Mouse (Mus musculus) heart, embryonic 13.5 days (tissue): Measurements from ENCODE around the gene H2-Ab1. TPM values are rescaled to one million over a fixed set of nuclear protein-coding genes. Genes with fewer than 3 reads are reported as not detected.

Experiments used
- ATAC-seq: fragments of 200-750 bp; cut with Nextera tagmentation; 2 replicates; pipeline ENCODE4 v1.8.0; 2017; ENCODE audit warnings: moderate TSS enrichment; ENCODE audit not compliant: insufficient number of reproducible peaks, low FRiP score, low TSS enrichment; ENCODE audit errors: extremely low read depth
- H3K27ac ChIP-seq: fragments of 300-500 bp; sonication (generic); replicated peaks from 2 replicates; pipeline ENCODE4 v1.5.1; 2015; ENCODE audit warnings: moderate library complexity, mild to moderate bottlenecking, inconsistent platforms
- H3K27me3 ChIP-seq: fragments of 300-500 bp; sonication (generic); replicated peaks from 2 replicates; pipeline ENCODE4 v1.6.1; 2015; ENCODE audit warnings: mild to moderate bottlenecking, inconsistent platforms
- H3K36me3 ChIP-seq: fragments of 300-500 bp; sonication (generic); 2 replicates; pipeline ENCODE4 v1.6.1; 2015; ENCODE audit warnings: mild to moderate bottlenecking, inconsistent platforms
- H3K4me1 ChIP-seq: fragments of 300-500 bp; sonication (generic); 2 replicates; pipeline ENCODE4 v1.6.1; 2015; ENCODE audit warnings: inconsistent platforms
- H3K4me2 ChIP-seq: fragments of 300-500 bp; sonication (generic); 2 replicates; pipeline ENCODE4 v1.6.1; 2015; ENCODE audit warnings: inconsistent platforms, mild to moderate bottlenecking, moderate library complexity
- H3K4me3 ChIP-seq: fragments of 300-500 bp; sonication (generic); 2 replicates; pipeline ENCODE4 v1.5.1; 2015; ENCODE audit warnings: moderate library complexity, mild to moderate bottlenecking, inconsistent platforms
- H3K9ac ChIP-seq: fragments of 300-500 bp; sonication (generic); 2 replicates; pipeline ENCODE4 v1.6.1; 2015; ENCODE audit warnings: inconsistent platforms, mild to moderate bottlenecking, moderate library complexity
- H3K9me3 ChIP-seq: fragments of 300-500 bp; sonication (generic); 2 replicates; pipeline ENCODE4 v1.6.1; 2016; ENCODE audit warnings: inconsistent platforms
- WGBS: fragments of 180-500 bp; shearing (Covaris S2); methylation state at CpG from one replicate; pipeline ENCODE4 v1.1.7; 2015; ENCODE audit warnings: mixed read lengths; 5-methylcytosine and 5-hydroxymethylcytosine counted together
- polyA plus RNA-seq: library from polyadenylated mRNA; unstranded; fragments of >200 nt; fragmentation: Nextera tagmentation; extraction: Ambion mirVana; gene quantifications from 2 replicates; pipeline ENCODE4 v1.2.1, GENCODE M21; 2015

The H2-Ab1 gene
- polyA plus RNA-seq, 1 experiment from 2014 or later, result 13.0 TPM

GRCm38 (mm10) chr17:34285371-34285770 is 27.9 kb downstream of the H2-Ab1 start:
- whole genome bisulfite sequencing, result 67% methylated on average over 4 of the region's 4 CpGs
- Histone ChIP-seq H3K9ac (no peak overlapping the region), H3K4me1 (no peaks in the 10 kb centered on the region), H3K4me2 (no peak overlapping the region), H3K27me3 (peaks cover 30% of the 10 kb centered on the region), H3K27ac (no peak overlapping the region), H3K4me3 (no peak overlapping the region), H3K36me3 (no peaks in the 10 kb centered on the region), H3K9me3 (no peaks in the 10 kb centered on the region)
- ATAC-seq, result no peak

- H3K9me3 ChIP-seq, result no peaks in the 10 kb centered on the region
Measured at GRCm38 (mm10) chr17:34285848-34286247, 28.4 kb downstream of the H2-Ab1 start.

DNA sequence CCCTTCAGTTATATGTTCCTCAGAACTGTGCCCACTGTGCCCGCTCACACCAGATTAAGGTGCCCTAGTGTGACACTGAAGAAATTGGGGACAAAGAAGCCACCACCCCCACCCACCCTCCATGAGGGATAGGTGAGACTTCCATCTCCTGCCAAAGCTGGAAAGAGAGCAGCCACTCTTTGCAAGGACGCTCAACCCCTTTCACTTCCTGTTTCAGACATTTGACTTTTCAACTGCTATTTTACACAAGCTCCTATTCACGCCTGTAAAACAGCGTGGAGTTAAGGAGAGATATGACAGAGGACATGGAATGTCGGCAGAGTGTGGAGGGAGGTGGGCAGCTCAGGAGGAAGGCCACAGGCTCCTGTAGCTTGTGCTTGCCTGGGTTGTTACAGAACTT is 29.0 kb downstream of the H2-Ab1 start:
- H3K4me2 ChIP-seq, result no peak overlapping the region
- ATAC-seq, result no peak
- 55% methylated on average over 5 of the region's 5 CpGs for WGBS
- no peak overlapping the region for H3K4me3 ChIP-seq
- no peaks in the 10 kb centered on the region for H3K4me1 ChIP-seq
- H3K9me3 ChIP-seq, result no peaks in the 10 kb centered on the region
- H3K36me3 ChIP-seq, result no peaks in the 10 kb centered on the region
- H3K9ac ChIP-seq, result no peak overlapping the region
- H3K27ac ChIP-seq, result no peak overlapping the region
- peaks cover 20% of the 10 kb centered on the region for H3K27me3 ChIP-seq

More at GRCm38 (mm10) chr17:34285848-34286247, 28.4 kb downstream of the H2-Ab1 start:
- no peak overlapping the region for H3K9ac ChIP-seq
- H3K27me3 ChIP-seq, result peaks cover 25% of the 10 kb centered on the region
- no peak for ATAC-seq
- no peak overlapping the region for H3K27ac ChIP-seq
- 37% methylated on average over 4 of the region's 4 CpGs for WGBS
- no peak overlapping the region for H3K4me2 ChIP-seq
- no peaks in the 10 kb centered on the region for H3K4me1 ChIP-seq
- no peaks in the 10 kb centered on the region for H3K36me3 ChIP-seq
- no peak overlapping the region for H3K4me3 ChIP-seq

DNA sequence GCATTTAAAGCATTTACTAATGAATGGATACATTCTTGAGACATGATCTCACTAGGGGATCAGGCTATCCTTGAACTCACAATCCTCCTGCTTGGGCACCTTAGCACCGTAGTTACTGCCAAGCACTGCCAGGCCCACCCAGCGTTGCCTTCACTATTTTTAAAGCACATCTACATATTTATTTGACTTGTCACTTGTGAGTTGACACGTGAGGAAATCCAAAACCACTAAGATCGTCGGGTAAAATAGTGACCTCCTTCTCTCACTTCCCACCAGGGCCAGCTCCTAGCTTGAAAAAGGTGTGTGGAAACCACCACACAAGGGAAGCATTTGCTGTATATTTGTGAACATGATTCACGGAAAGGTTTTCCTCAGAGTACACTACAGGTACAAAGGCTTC is 29.5 kb downstream of the H2-Ab1 start:
- Histone ChIP-seq H3K9ac (no peak overlapping the region), H3K27ac (no peak overlapping the region), H3K4me2 (no peak overlapping the region), H3K9me3 (no peaks in the 10 kb centered on the region), H3K4me1 (no peaks in the 10 kb centered on the region), H3K27me3 (peaks cover 20% of the 10 kb centered on the region), H3K4me3 (no peak overlapping the region), H3K36me3 (no peaks in the 10 kb centered on the region)
- ATAC-seq, result no peak
- WGBS, result 58% methylated on average over 6 of the region's 6 CpGs

DNA sequence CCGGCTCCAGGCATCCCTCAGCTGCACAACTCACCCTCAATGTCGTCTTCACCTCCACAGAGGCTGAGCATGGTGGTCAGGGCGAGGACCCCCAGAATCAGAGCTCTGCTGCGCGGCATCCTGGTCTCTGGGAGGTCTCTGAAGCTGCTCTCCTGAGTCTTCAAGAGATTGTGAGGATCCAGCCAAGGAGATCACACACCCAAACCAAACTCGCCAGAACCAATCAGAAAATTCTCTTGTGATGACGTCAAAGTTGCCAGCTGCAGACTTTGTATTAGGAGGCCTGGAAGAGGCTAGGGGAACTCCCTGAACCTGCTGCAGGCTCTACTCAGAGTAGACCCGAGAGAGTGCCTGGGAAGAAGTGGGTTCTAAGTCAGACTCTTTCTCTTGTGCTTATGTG is 30.2 kb downstream of the H2-Ab1 start, which contains the start of gene H2-Aa:
H2-Aa (minus strand) TSS at position 176 of the 400 bp plus-strand sequence.
- 14% methylated on average over 8 of the region's 8 CpGs for WGBS
- ATAC-seq, result no peak
- no peak within 1 kb of the TSS for H3K4me2 ChIP-seq
- H3K36me3 ChIP-seq, result no peaks in the 10 kb centered on the region
- H3K4me1 ChIP-seq, result no peaks in the 10 kb centered on the region
- peaks cover 16% of the 10 kb centered on the region for H3K27me3 ChIP-seq
- no peak within 1 kb of the TSS for H3K4me3 ChIP-seq
- no peaks in the 10 kb centered on the region for H3K9me3 ChIP-seq
- H3K27ac ChIP-seq, result no peak within 1 kb of the TSS
- H3K9ac ChIP-seq, result no peak within 1 kb of the TSS

DNA sequence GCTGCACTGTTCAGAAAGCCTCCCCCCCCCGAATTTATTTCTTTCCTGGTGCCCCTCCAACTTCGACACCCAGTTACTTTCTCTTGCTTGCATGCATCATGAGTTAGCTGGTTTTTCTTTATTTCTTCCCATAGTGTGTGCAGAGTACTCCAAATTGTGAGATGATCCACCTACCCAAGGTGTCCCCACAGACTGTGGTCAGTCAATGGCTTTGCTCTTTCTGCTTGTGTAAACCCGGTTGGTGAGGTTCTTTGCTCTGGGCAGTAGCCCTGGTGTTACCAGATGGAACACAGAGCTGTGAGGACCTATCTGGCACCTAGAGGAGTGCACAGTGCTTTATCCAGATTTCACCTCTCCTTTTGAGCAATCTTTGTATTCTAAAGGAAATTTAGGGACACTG is 30.6 kb downstream of the H2-Ab1 start:
- Histone ChIP-seq H3K36me3 (no peaks in the 10 kb centered on the region), H3K27me3 (peaks cover 11% of the 10 kb centered on the region), H3K4me1 (no peaks in the 10 kb centered on the region), H3K4me2 (no peak overlapping the region), H3K27ac (no peak overlapping the region), H3K9ac (no peak overlapping the region), H3K4me3 (no peak overlapping the region), H3K9me3 (no peaks in the 10 kb centered on the region)
- no peak for ATAC-seq
- WGBS, result 62% methylated on average over 3 of the region's 3 CpGs

DNA sequence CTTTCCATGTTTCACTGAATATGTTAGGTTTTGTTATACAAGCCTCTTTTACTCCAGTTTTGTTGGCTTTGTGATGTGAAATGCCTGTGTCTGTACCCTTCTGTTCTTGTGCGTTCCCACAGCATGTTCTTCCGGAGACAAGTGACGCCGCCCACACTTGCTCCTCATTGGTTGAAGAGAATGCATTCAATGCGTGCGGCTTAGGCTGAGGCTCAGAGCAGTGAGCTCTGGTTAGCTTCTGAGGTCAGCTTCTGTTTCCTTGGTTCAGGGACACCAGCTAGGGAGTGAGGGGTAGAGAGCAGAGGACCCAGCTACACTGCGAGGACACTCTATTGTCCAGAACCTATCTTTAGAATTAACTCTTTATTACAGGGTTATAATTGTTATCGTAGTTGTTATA is 34.1 kb downstream of the H2-Ab1 start:
- Histone ChIP-seq H3K9ac (no peak overlapping the region), H3K27ac (no peak overlapping the region), H3K9me3 (no peaks in the 10 kb centered on the region), H3K4me2 (no peak overlapping the region), H3K4me3 (no peak overlapping the region), H3K4me1 (peaks cover 3% of the 10 kb centered on the region; the same call in 1 of the 2 replicates), H3K36me3 (no peaks in the 10 kb centered on the region), H3K27me3 (peaks cover 10% of the 10 kb centered on the region)
- WGBS, result 16% methylated on average over 8 of the region's 8 CpGs
- ATAC-seq, result peak; percentile 63; the same call in 1 of the 2 replicates

GRCm38 (mm10) chr17:34292570-34292969 is 35.1 kb downstream of the H2-Ab1 start:
- 73% methylated on average over 4 of the region's 4 CpGs for WGBS
- Histone ChIP-seq H3K4me1 (peaks cover 3% of the 10 kb centered on the region; the same call in 1 of the 2 replicates), H3K9ac (no peak overlapping the region), H3K27me3 (peaks cover 15% of the 10 kb centered on the region), H3K9me3 (no peaks in the 10 kb centered on the region), H3K27ac (no peak overlapping the region), H3K36me3 (no peaks in the 10 kb centered on the region), H3K4me3 (no peak overlapping the region), H3K4me2 (no peak overlapping the region)
- no peak for ATAC-seq

DNA sequence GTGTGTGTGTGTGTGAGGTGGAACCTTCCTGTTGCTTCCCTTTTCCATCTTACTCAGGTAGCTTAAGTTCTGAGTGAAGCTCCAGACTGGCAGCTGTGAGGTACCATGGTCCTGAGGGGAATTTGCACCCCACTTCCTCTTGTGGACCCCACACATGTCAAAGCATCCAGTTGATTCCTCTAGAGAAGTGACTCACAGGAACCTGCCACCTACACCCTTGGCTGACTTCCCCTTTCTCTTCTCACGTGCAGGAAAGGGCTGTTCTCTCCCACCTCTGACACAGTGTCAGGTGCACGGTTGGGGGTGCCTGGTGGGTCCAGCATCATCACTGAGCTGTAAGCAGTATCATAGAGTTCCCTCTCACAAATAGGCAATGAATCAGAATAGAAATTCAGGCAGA is 36.0 kb downstream of the H2-Ab1 start:
- peaks cover 24% of the 10 kb centered on the region for H3K27me3 ChIP-seq
- no peak overlapping the region for H3K4me3 ChIP-seq
- H3K4me1 ChIP-seq, result peaks cover 3% of the 10 kb centered on the region; the same call in 1 of the 2 replicates
- no peak overlapping the region for H3K9ac ChIP-seq
- H3K27ac ChIP-seq, result no peak overlapping the region
- no peaks in the 10 kb centered on the region for H3K36me3 ChIP-seq
- H3K4me2 ChIP-seq, result no peak overlapping the region
- ATAC-seq, result no peak
- H3K9me3 ChIP-seq, result no peaks in the 10 kb centered on the region
- 27% methylated on average over 2 of the region's 2 CpGs for WGBS

DNA sequence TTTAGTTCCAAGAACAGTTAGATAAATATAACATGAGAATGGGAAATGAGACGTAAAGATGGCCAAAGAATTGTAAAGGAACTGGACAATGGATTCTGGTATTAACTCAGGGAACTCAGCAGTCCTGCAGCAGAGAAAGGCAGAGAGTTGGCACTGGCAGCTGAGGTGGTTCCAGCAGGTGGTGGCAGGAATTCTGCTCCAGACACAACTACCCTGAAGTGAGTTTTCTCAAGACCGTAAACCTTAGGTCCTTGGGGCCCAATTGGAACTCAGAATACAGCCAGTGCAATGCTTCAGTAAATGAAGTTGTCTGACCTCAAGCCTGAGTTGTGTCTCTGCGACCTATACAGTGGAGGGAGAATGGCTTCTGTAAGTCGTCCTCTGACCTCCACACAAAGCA is 36.8 kb downstream of the H2-Ab1 start:
- ATAC-seq, result no peak
- 54% methylated on average over 4 of the region's 4 CpGs for WGBS
- Histone ChIP-seq H3K36me3 (no peaks in the 10 kb centered on the region), H3K4me1 (peaks cover 3% of the 10 kb centered on the region; the same call in 1 of the 2 replicates), H3K27me3 (peaks cover 25% of the 10 kb centered on the region), H3K4me2 (no peak overlapping the region), H3K9ac (no peak overlapping the region), H3K9me3 (no peaks in the 10 kb centered on the region), H3K4me3 (no peak overlapping the region), H3K27ac (no peak overlapping the region)

- no peak for ATAC-seq
Measured at GRCm38 (mm10) chr17:34295307-34295706, 37.8 kb downstream of the H2-Ab1 start.

More at GRCm38 (mm10) chr17:34295307-34295706, 37.8 kb downstream of the H2-Ab1 start:
- Histone ChIP-seq H3K27ac (no peak overlapping the region), H3K27me3 (peaks cover 25% of the 10 kb centered on the region), H3K9ac (no peak overlapping the region), H3K4me3 (no peak overlapping the region), H3K36me3 (no peaks in the 10 kb centered on the region), H3K4me1 (peaks cover 3% of the 10 kb centered on the region; the same call in 1 of the 2 replicates), H3K9me3 (no peaks in the 10 kb centered on the region), H3K4me2 (no peak overlapping the region)
